In genomic region chr5:52528545-52528944, GRCm38 (mm10) we compare ENCODE assay signal across 16 mouse cellular contexts. TPM values are rescaled to one million over a fixed set of nuclear protein-coding genes. Genes with fewer than 3 reads are reported as not detected.
DNase-seq lines count a peak whose midpoint lies in the region; ATAC-seq lines count a peak whose summit lies in the region.
"Had no signal": no experiment of that assay in that cellular context is flagged by ENCODE, and none has a peak within 500 bp of the region (broad histone marks: within the 10 kb centered on the region; RNA-seq: fewer than 3 reads in every experiment).

No protein-coding gene starts in this region.

- no peak for ATAC-seq in megakaryocyte-erythroid progenitor cell, adult 5-6 weeks (replicated peaks; ENCODE audit: low FRiP score, low TSS enrichment, poor library complexity, severe bottlenecking)
- ATAC-seq: forebrain, embryonic 15.5 days had no signal

- DNase-seq in frontal cortex, adult 2 months (ENCODE audit: extremely low spot score in 1 of 2, low spot score in 1 of 2): peak; percentile 22 to 54
- DNase-seq in frontal cortex, postnatal 25 days (ENCODE audit: low spot score in 2 of 2): no peak
- DNase-seq in right cerebral cortex, adult 18-20 months: peak; percentile 40
- no peak for DNase-seq in right cerebral cortex, postnatal 4 days
- peak; percentile 5 to 49 for DNase-seq in layer of hippocampus, postnatal 14 days (ENCODE audit: low spot score in 2 of 2)
- no peak for DNase-seq in MN1 (ENCODE audit: low spot score)
- no peak for DNase-seq in lung, postnatal 14 days
- DNase-seq: adrenal gland, postnatal 10 days; heart, adult 11 months; heart, postnatal 14 days; kidney, postnatal 10 days; liver, embryonic 13.5 days; lung, postnatal 4 days had no signal

RNA-seq across cellular contexts. Expression of gene Lgi2, which starts 37.7 kb away (rescaled TPM):
- 21.3 and 22.5 TPM in 2 replicates for polyA plus RNA-seq in frontal cortex, adult 2 months (2012; rRNA removed)
- total RNA-seq in layer of hippocampus, postnatal 14 days (2021): 10 to 100 TPM; 30.8 to 32.0 TPM
- total RNA-seq in megakaryocyte-erythroid progenitor cell, adult 5-6 weeks (2014; fragmentation: Nextera tagmentation): not detected in 2 replicates
- not detected in 2 replicates for total RNA-seq in megakaryocyte-erythroid progenitor cell, adult 5-6 weeks (2017)
- total RNA-seq: neutrophil, adult 5-6 weeks had no signal

RNA-seq across cellular contexts. Expression of gene Ccdc149, which starts 57.2 kb away (rescaled TPM):
- 32.8 and 41.8 TPM in 2 replicates for polyA plus RNA-seq in frontal cortex, adult 2 months (2012; rRNA removed)
- 10 to 100 TPM; 40.4 to 44.9 TPM for total RNA-seq in layer of hippocampus, postnatal 14 days (2021)
- total RNA-seq in megakaryocyte-erythroid progenitor cell, adult 5-6 weeks (2014; fragmentation: Nextera tagmentation): 0.47 TPM in 1 of 2 replicates, not detected in the other
- 0.04 and 0.75 TPM in 2 replicates for total RNA-seq in megakaryocyte-erythroid progenitor cell, adult 5-6 weeks (2017)
- total RNA-seq: neutrophil, adult 5-6 weeks had no signal

Comparison
In these comparisons a context has a peak if more than half of its experiments do, and no peak if none do; other contexts are left out.
1. DNase-seq: peak in frontal cortex, adult 2 months (2 of 2), right cerebral cortex, adult 18-20 months (single experiment) and layer of hippocampus, postnatal 14 days (2 of 2); none in frontal cortex, postnatal 25 days (0 of 2), right cerebral cortex, postnatal 4 days (single experiment), MN1 (single experiment) and lung, postnatal 14 days (single experiment).
2. RNA of gene Lgi2, which starts 37.7 kb away (total RNA-seq): 30.8 to 32.0 TPM in layer of hippocampus, postnatal 14 days; not detected in megakaryocyte-erythroid progenitor cell, adult 5-6 weeks; every median in the first group is over 10 times any median in the second.
3. RNA of gene Ccdc149, which starts 57.2 kb away (total RNA-seq): 40.4 to 44.9 TPM in layer of hippocampus, postnatal 14 days; 0.04 to 0.75 TPM in megakaryocyte-erythroid progenitor cell, adult 5-6 weeks; every median in the first group is over 10 times any median in the second.